Mouse (Mus musculus) midbrain, postnatal 0 days (tissue): ENCODE measurements at regions not wholly inside any gene's neighbourhood (a gene's known extent, or its start where the extent isn't known, plus 50 kb on each side); places are given as distances from the start of the nearest gene placed in this dataset.

Experiments
- ATAC-seq: fragments of 200-750 bp; cut with Nextera tagmentation; 2 replicates; pipeline ENCODE4 v1.8.0; 2017; ENCODE audit warnings: moderate number of reproducible peaks, mild to moderate bottlenecking, moderate TSS enrichment, moderate library complexity; ENCODE audit not compliant: low FRiP score
- DNase-seq: peaks from one replicate; pipeline ENCODE4 v3.0.0-alpha.2; 2015; ENCODE audit warnings: low spot score
- H3K27ac ChIP-seq: fragments of 300-500 bp; sonication (generic); 2 replicates; pipeline ENCODE4 v1.5.1; 2014; ENCODE audit warnings: low read depth, mild to moderate bottlenecking, low read length, mixed read lengths
- H3K27me3 ChIP-seq: fragments of 300-500 bp; sonication (generic); 2 replicates; pipeline ENCODE4 v1.6.1; 2014; ENCODE audit warnings: low read length, control low read depth, mixed read lengths; ENCODE audit not compliant: insufficient read depth
- H3K36me3 ChIP-seq: fragments of 300-500 bp; sonication (generic); 2 replicates; pipeline ENCODE4 v1.6.1; 2014; ENCODE audit warnings: low read length, control low read depth, mixed read lengths; ENCODE audit not compliant: insufficient read depth
- H3K4me1 ChIP-seq: fragments of 300-500 bp; sonication (generic); 2 replicates; pipeline ENCODE4 v1.6.1; 2014; ENCODE audit warnings: mild to moderate bottlenecking, control low read depth, antibody characterized with exemption, low read length, mixed read lengths; ENCODE audit not compliant: insufficient read depth
- H3K4me2 ChIP-seq: fragments of 300-500 bp; sonication (generic); 2 replicates; pipeline ENCODE4 v1.6.1; 2014; ENCODE audit warnings: low read depth, mild to moderate bottlenecking, low read length, mixed read lengths; ENCODE audit not compliant: poor library complexity, severe bottlenecking
- H3K4me3 ChIP-seq: fragments of 300-500 bp; sonication (generic); 2 replicates; pipeline ENCODE4 v1.5.1; 2014; ENCODE audit warnings: low read depth, mild to moderate bottlenecking, low read length, moderate library complexity
- H3K9ac ChIP-seq: fragments of 300-500 bp; sonication (generic); replicated peaks from 2 replicates; pipeline ENCODE4 v1.6.1; 2014; ENCODE audit warnings: mild to moderate bottlenecking, low read length, moderate library complexity, mixed read lengths; ENCODE audit not compliant: poor library complexity, severe bottlenecking
- H3K9me3 ChIP-seq: fragments of 300-500 bp; sonication (generic); 2 replicates; pipeline ENCODE4 v1.6.1; 2016; ENCODE audit warnings: low read length, control low read depth
- CTCF ChIP-seq: IDR thresholded peaks from 2 replicates; pipeline ENCODE4 v1.5.1; 2016; ENCODE audit warnings: antibody characterized with exemption, mild to moderate bottlenecking
- WGBS: fragments of 180-500 bp; shearing (Covaris S2); extraction: QIAGEN DNeasy Blood & Tissue Kit; methylation state at CpG from one replicate; pipeline ENCODE4 v1.1.7; 2014; 5-methylcytosine and 5-hydroxymethylcytosine counted together

DNA sequence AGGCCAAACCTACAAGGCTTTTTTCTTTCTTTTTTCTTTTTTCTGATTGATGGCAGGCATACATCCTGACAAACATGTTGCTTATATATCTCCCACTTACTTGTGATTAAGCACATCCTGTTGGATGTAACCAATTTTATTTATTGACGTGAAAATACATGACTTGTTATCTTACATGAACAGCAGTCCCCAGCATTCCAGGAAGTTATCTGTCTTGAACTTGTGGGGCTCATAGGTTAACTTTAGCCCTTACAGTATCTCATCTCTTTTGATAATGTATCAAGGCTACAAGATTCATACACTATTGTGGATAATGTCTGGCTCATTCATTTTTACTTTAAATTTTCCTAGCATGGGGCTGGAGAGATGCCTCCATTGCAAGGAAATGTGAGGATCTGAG lies 852.0 kb upstream of the Agtr1b start:
- Histone ChIP-seq H3K27me3 (no peaks in the 10 kb centered on the region), H3K36me3 (no peaks in the 10 kb centered on the region), H3K9ac (no peak overlapping the region), H3K4me1 (no peaks in the 10 kb centered on the region), H3K9me3 (no peaks in the 10 kb centered on the region), H3K4me3 (no peak overlapping the region), H3K27ac (no peak overlapping the region), H3K4me2 (no peak overlapping the region)
- WGBS: 82% methylated on average over 1 of the region's 1 CpGs
- ATAC-seq (no peak), DNase-seq (no peak)
- TF ChIP-seq CTCF: no peak

DNA sequence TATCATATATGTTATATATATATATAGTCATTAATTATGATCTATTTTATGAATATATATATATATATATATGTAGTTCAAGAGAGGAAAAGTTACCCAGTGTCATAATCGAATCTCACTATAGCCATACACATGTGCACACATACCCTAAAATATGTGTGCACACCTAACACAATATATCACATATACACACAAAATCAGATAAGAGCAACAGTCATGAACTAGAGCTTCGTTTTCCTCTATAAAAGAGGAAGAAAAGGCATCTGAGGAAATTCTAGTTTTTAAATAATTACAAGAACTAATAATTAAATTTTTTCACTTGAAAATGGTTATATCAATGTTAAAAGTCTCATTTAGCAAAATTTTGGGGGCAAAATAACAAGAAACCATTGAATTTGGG lies 835.3 kb upstream of the Tbl1xr1 start:
- DNase-seq (no peak), ATAC-seq (no peak)
- no peak for TF ChIP-seq CTCF
- Histone ChIP-seq H3K4me2 (no peak overlapping the region), H3K27ac (no peak overlapping the region), H3K4me1 (no peaks in the 10 kb centered on the region), H3K4me3 (no peak overlapping the region), H3K27me3 (no peaks in the 10 kb centered on the region), H3K36me3 (no peaks in the 10 kb centered on the region), H3K9ac (no peak overlapping the region), H3K9me3 (no peaks in the 10 kb centered on the region)
- 87% methylated on average over 2 of the region's 2 CpGs for WGBS

DNA sequence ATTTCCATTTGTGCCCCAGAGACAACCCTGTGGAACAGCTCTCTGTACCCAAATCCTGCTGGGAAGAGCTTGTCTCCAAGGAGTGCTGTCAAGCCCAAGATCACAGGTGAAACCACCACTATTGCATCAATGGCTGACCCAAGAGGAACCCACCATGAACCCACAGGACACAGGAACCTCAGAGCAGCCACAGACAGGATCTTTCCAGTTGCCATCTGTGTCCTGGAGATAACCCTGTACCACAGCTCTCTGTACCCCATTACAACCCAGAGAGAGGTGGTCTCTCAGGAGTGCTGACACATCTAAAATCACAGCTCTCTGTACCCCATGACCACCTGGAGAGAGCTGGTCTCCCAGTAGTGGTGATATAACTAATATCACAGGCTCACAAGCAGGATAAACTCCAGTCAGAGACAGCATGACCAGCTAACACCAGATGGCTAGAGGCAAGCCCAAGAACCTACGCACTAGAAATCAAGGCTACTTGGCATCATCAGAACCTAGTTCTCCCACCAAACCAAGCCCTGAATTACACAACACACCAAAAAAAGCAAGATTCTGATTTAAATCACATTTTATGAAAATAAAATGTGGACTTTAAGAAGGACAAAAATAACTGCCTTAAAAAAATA lies 820.2 kb upstream of the Tbl1xr1 start:
- H3K4me1 ChIP-seq: no peaks in the 10 kb centered on the region
- H3K4me3 ChIP-seq: no peak overlapping the region
- H3K9ac ChIP-seq: no peak overlapping the region
- H3K4me2 ChIP-seq: no peak overlapping the region
- WGBS: 97% methylated on average over 1 of the region's 1 CpGs
- TF ChIP-seq CTCF: no peak
- no peak for ATAC-seq
- DNase-seq: no peak
- H3K27me3 ChIP-seq: no peaks in the 10 kb centered on the region
- H3K9me3 ChIP-seq: no peaks in the 10 kb centered on the region
- no peaks in the 10 kb centered on the region for H3K36me3 ChIP-seq
- H3K27ac ChIP-seq: no peak overlapping the region

DNA sequence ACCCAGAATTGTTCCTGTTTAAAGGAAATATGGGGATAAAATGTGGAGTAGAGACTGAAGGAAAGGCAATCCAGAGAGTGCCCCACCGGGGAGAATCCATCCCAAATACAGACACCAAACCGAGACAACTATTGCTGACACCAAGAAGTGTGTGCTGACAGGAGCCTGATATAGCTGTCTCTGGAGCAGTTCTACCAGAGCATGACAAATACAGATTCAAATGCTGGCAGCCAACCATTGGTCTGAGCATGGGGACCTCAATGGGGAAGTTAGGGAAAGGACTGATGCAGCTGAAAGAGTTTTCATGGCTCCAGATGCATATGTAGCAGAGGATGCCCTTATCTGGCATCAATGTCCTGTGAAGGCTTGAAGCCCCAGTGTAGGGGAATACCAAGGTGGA lies 813.1 kb upstream of the Tbl1xr1 start:
- TF ChIP-seq CTCF: no peak
- WGBS: 79% methylated on average over 2 of the region's 2 CpGs
- H3K27ac ChIP-seq: no peak overlapping the region
- no peaks in the 10 kb centered on the region for H3K9me3 ChIP-seq
- H3K27me3 ChIP-seq: no peaks in the 10 kb centered on the region
- H3K4me1 ChIP-seq: no peaks in the 10 kb centered on the region
- no peak for ATAC-seq
- DNase-seq: no peak
- H3K36me3 ChIP-seq: no peaks in the 10 kb centered on the region
- H3K4me2 ChIP-seq: no peak overlapping the region
- H3K9ac ChIP-seq: no peak overlapping the region
- no peak overlapping the region for H3K4me3 ChIP-seq

DNA sequence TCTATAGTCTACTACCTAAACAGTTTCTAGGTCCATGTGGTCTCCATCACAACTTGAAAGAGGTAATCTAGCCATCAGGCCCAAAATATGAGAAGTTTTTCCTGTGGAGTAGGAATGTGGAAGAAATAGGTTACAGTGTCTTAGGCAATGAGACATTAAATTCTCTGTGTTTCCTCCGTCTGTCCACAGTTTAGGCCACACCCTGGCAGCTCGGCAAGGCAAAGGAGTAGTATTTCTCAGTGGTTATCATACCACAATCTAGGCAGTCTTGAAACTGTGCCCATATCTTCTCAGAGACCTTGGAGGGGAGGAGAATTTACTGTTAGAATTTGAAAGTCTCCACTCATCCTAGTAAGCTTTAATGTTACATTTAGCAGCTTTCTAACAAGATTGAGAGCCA lies 811.0 kb upstream of the Tbl1xr1 start:
- H3K27me3 ChIP-seq: no peaks in the 10 kb centered on the region
- H3K4me3 ChIP-seq: no peak overlapping the region
- H3K9me3 ChIP-seq: no peaks in the 10 kb centered on the region
- WGBS: 85% methylated on average over 2 of the region's 2 CpGs
- H3K4me2 ChIP-seq: no peak overlapping the region
- ATAC-seq (no peak), DNase-seq (no peak)
- no peak for TF ChIP-seq CTCF
- H3K4me1 ChIP-seq: no peaks in the 10 kb centered on the region
- no peak overlapping the region for H3K27ac ChIP-seq
- H3K36me3 ChIP-seq: no peaks in the 10 kb centered on the region
- no peak overlapping the region for H3K9ac ChIP-seq

DNA sequence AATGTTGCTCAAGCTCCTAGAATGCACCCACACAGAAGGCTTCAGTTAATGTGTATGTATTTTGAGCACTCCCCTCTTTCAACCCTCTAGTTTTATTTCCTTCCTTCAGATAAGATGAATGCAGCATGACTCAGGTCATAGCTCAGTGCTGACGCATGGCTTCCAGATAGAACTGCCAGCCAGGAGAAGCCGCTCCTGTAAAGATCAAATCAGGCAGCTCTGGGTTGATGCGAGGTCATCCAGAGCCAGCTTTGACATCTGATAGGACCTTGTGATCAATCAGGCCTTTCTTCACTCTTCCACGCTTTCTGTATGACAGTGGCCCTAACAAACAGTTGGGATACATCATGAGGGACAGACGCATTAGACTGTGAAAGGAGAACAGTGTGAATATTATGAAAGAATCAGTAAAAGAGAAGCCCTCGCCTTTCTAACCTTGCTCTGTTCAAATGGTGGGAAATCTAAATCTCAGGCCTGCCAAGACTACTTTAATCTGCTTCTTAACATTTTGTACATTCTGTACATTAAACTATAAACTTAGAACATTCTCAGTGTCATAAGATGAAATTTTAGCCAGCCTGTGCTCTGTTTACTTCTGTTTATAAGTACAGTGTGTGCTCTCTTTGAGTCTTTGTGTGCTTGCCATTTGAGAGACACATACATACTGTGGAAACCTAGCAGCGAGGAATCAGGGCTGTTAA lies 807.9 kb upstream of the Tbl1xr1 start:
- no peaks in the 10 kb centered on the region for H3K9me3 ChIP-seq
- no peaks in the 10 kb centered on the region for H3K36me3 ChIP-seq
- ATAC-seq: no peak
- H3K27ac ChIP-seq: no peak overlapping the region
- DNase-seq: no peak
- no peak overlapping the region for H3K9ac ChIP-seq
- no peaks in the 10 kb centered on the region for H3K4me1 ChIP-seq
- no peaks in the 10 kb centered on the region for H3K27me3 ChIP-seq
- no peak overlapping the region for H3K4me2 ChIP-seq
- H3K4me3 ChIP-seq: no peak overlapping the region
- 91% methylated on average over 7 of the region's 7 CpGs for WGBS
- TF ChIP-seq CTCF: no peak
